Mouse (Mus musculus): ENCODE results near the gene Fshr. TPM values are rescaled to one million over a fixed set of nuclear protein-coding genes. Genes with fewer than 3 reads are reported as not detected.

The Fshr gene
- not detected for polyA plus RNA-seq (2014; fragmentation: Illumina TruSeq; extraction: RNeasy Lipid Tissue Mini Kit (QIAGEN cat#74804); ENCODE audit: low read depth, low replicate concordance)

DNA sequence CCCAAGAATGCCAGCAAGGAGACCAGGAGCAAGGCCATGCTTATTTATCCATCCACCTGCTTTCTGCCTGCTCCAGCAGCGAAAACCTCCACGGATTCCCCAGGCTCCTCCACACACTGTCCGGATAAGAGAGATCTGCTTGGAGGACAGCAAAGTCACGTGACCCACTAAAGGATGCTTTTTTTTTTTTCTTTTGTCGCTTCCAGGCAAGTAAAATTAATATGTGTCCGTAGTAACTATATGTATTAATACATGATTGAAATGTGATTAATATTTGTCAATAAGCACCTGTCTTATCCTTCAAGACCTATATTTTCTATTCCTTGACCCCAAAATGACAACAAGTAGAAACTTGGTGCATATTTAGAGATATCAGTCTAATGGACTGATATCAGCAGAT, at the start of gene Fshr:
Gene Fshr, minus strand, starts transcription at position 101 of the 400 bp plus-strand sequence.

